Mouse (Mus musculus): ENCODE measurements around the gene Sp8.

Gene Sp8

GRCm38 (mm10) chr12:118846221-118846620 is at the start of gene Sp8:
Gene Sp8 (plus strand): TSS chr12:118846329.
- DNase-seq (ENCODE audit: low spot score) = no peak

- DNase-seq (ENCODE audit: low spot score) = no peak
These were observed 34.7 kb upstream of the Sp8 start for GRCm38 (mm10) chr12:118811328-118811961.

GRCm38 (mm10) chr12:118814561-118814960 is 31.6 kb upstream of the Sp8 start:
- DNase-seq (ENCODE audit: low spot score) = no peak

- DNase-seq (ENCODE audit: low spot score) = no peak
These were observed 30.0 kb upstream of the Sp8 start for GRCm38 (mm10) chr12:118816156-118816555.

- no peak for DNase-seq (ENCODE audit: low spot score)
These were observed 16.2 kb upstream of the Sp8 start for GRCm38 (mm10) chr12:118829881-118830280.

GRCm38 (mm10) chr12:118836411-118837341 is 9.5 kb upstream of the Sp8 start:
- DNase-seq (ENCODE audit: low spot score) = no peak

GRCm38 (mm10) chr12:118837361-118837760 is 8.8 kb upstream of the Sp8 start:
- no peak for DNase-seq (ENCODE audit: low spot score)

- no peak for DNase-seq (ENCODE audit: low spot score)
These were observed 7.9 kb upstream of the Sp8 start for GRCm38 (mm10) chr12:118838260-118838659.

- no peak for DNase-seq (ENCODE audit: low spot score)
These were observed 6.7 kb upstream of the Sp8 start for GRCm38 (mm10) chr12:118839398-118839797.

GRCm38 (mm10) chr12:118840301-118840700 is 5.8 kb upstream of the Sp8 start:
- no peak for DNase-seq (ENCODE audit: low spot score)

- DNase-seq (ENCODE audit: low spot score) = no peak
These were observed 5.3 kb upstream of the Sp8 start for GRCm38 (mm10) chr12:118840861-118841260.

GRCm38 (mm10) chr12:118841381-118841922 is 4.7 kb upstream of the Sp8 start:
- DNase-seq (ENCODE audit: low spot score) = no peak

GRCm38 (mm10) chr12:118841971-118842550 is 4.1 kb upstream of the Sp8 start:
- no peak for DNase-seq (ENCODE audit: low spot score)

GRCm38 (mm10) chr12:118842671-118843411 is 3.3 kb upstream of the Sp8 start:
- no peak for DNase-seq (ENCODE audit: low spot score)

GRCm38 (mm10) chr12:118844111-118844510 is 2.0 kb upstream of the Sp8 start:
- DNase-seq (ENCODE audit: low spot score) = no peak

GRCm38 (mm10) chr12:118844841-118845240 is 1.3 kb upstream of the Sp8 start:
- no peak for DNase-seq (ENCODE audit: low spot score)

GRCm38 (mm10) chr12:118845351-118845750 is 778 bp upstream of the Sp8 start:
- no peak for DNase-seq (ENCODE audit: low spot score)

GRCm38 (mm10) chr12:118846649-118847321 is 656 bp downstream of the Sp8 start:
- DNase-seq (ENCODE audit: low spot score) = no peak

- no peak for DNase-seq (ENCODE audit: low spot score)
These were observed 1.3 kb downstream of the Sp8 start for GRCm38 (mm10) chr12:118847381-118847780.

- DNase-seq (ENCODE audit: low spot score) = no peak
These were observed 1.8 kb downstream of the Sp8 start for GRCm38 (mm10) chr12:118847861-118848495.
